Mouse (Mus musculus) intestine, postnatal 0 days (tissue): ENCODE data around the gene Nt5c1a. TPM values are rescaled to one million over a fixed set of nuclear protein-coding genes. Genes with fewer than 3 reads are reported as not detected.
A peak's percentile ranks its signal among the peaks of the same experiment; 100 is the strongest.

Experiments
- ATAC-seq: fragments of 200-750 bp; cut with Nextera tagmentation; 2 replicates; pipeline ENCODE4 v1.8.0; 2017; ENCODE audit warnings: mild to moderate bottlenecking, moderate TSS enrichment, moderate library complexity
- H3K27ac ChIP-seq: fragments of 300-500 bp; sonication (generic); 2 replicates; pipeline ENCODE4 v1.5.1; 2014; ENCODE audit warnings: mild to moderate bottlenecking, low read depth, low read length, moderate library complexity
- H3K27me3 ChIP-seq: fragments of 300-500 bp; sonication (generic); replicated peaks from 2 replicates; pipeline ENCODE4 v1.6.1; 2014; ENCODE audit warnings: low read length, mixed read lengths; ENCODE audit not compliant: control insufficient read depth, insufficient read depth
- H3K36me3 ChIP-seq: fragments of 300-500 bp; sonication (generic); 2 replicates; pipeline ENCODE4 v1.6.1; 2014; ENCODE audit warnings: mild to moderate bottlenecking, moderate library complexity; ENCODE audit not compliant: control insufficient read depth, insufficient read depth
- H3K4me1 ChIP-seq: fragments of 300-500 bp; sonication (generic); replicated peaks from 2 replicates; pipeline ENCODE4 v1.6.1; 2014; ENCODE audit warnings: antibody characterized with exemption, low read length, mixed read lengths; ENCODE audit not compliant: control insufficient read depth, insufficient read depth
- H3K4me2 ChIP-seq: fragments of 300-500 bp; sonication (generic); replicated peaks from 2 replicates; pipeline ENCODE4 v1.6.1; 2014; ENCODE audit warnings: low read depth, mild to moderate bottlenecking, moderate library complexity
- H3K4me3 ChIP-seq: fragments of 300-500 bp; sonication (generic); 2 replicates; pipeline ENCODE4 v1.5.1; 2014; ENCODE audit warnings: low read depth, low read length
- H3K9ac ChIP-seq: fragments of 300-500 bp; sonication (generic); 2 replicates; pipeline ENCODE4 v1.6.1; 2014; ENCODE audit warnings: mild to moderate bottlenecking, low read depth, low read length
- H3K9me3 ChIP-seq: fragments of 300-500 bp; sonication (generic); 2 replicates; pipeline ENCODE4 v1.6.1; 2016; ENCODE audit warnings: mixed run types; ENCODE audit not compliant: control insufficient read depth
- CTCF ChIP-seq: sonication (generic); IDR thresholded peaks from 2 replicates; pipeline ENCODE4 v1.5.1; 2016; ENCODE audit warnings: low read depth, mild to moderate bottlenecking, control low read depth, antibody characterized with exemption, moderate library complexity
- WGBS: fragments of 180-500 bp; shearing (Covaris S2); extraction: QIAGEN DNeasy Blood & Tissue Kit; methylation state at CpG from one replicate; pipeline ENCODE4 v1.1.7; 2014; 5-methylcytosine and 5-hydroxymethylcytosine counted together
- polyA plus RNA-seq: library from polyadenylated mRNA; unstranded; fragments of >200 nt; fragmentation: Nextera tagmentation; extraction: Ambion mirVana; gene quantifications from 2 replicates; pipeline ENCODE4 v1.2.1, GENCODE M21; 2015

The Nt5c1a gene
- polyA plus RNA-seq, 1 experiment from 2014 or later, result not detected

- H3K4me2 ChIP-seq, result no peak overlapping the region
- peaks cover 37% of the 10 kb centered on the region; the same call in 1 of the 2 replicates for H3K27me3 ChIP-seq
- 57% methylated on average over 6 of the region's 6 CpGs for WGBS
- no peak overlapping the region for H3K27ac ChIP-seq
- H3K4me1 ChIP-seq, result no peaks in the 10 kb centered on the region
- ATAC-seq, result no peak
- no peak for TF ChIP-seq CTCF
- no peaks in the 10 kb centered on the region for H3K36me3 ChIP-seq
- H3K9me3 ChIP-seq, result no peaks in the 10 kb centered on the region
- no peak overlapping the region for H3K9ac ChIP-seq
- no peak overlapping the region for H3K4me3 ChIP-seq
Observed at GRCm38 (mm10) chr4:123237386-123238266, 36.3 kb downstream of the Nt5c1a start.

- Histone ChIP-seq H3K36me3 (no peaks in the 10 kb centered on the region), H3K4me2 (peak overlapping the region; percentile 59), H3K4me3 (peak overlapping the region; percentile 29), H3K27me3 (peaks cover 30% of the 10 kb centered on the region; the same call in 1 of the 2 replicates), H3K27ac (no peak overlapping the region; the same call in 1 of the 2 replicates), H3K9ac (peak overlapping the region; percentile 22; the same call in 1 of the 2 replicates), H3K9me3 (no peaks in the 10 kb centered on the region), H3K4me1 (no peaks in the 10 kb centered on the region)
- peak; percentile 21; the same call in 1 of the 2 replicates for TF ChIP-seq CTCF
- ATAC-seq, result no peak; the same call in 1 of the 2 replicates
- WGBS, result 10% methylated on average over 55 of the region's 58 CpGs
Observed at GRCm38 (mm10) chr4:123239361-123240203, 38.3 kb downstream of the Nt5c1a start.

DNA sequence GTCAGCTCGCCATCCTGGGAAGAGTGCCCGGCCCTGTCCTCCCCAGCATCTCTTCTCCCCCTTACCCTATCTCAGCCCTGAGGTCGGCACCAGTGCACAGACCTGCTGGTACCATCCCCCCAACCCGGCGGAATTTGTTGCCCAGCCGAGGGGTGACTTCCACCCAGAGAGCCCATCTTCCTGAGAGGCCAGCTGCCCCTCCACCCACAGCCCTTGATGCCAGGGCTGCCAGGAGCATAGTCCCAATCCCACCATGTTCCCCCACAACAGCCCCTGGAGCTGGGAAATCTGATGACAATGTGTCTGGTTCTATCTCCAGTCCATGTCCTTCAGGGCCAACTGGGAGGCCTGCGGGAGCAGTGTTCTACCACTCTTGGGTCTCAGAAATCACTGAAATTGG is 44.9 kb downstream of the Nt5c1a start:
- no peak overlapping the region for H3K4me2 ChIP-seq
- H3K27me3 ChIP-seq, result no peaks in the 10 kb centered on the region
- H3K9ac ChIP-seq, result no peak overlapping the region
- 78% methylated on average over 7 of the region's 7 CpGs for WGBS
- ATAC-seq, result no peak
- no peaks in the 10 kb centered on the region for H3K36me3 ChIP-seq
- no peaks in the 10 kb centered on the region for H3K4me1 ChIP-seq
- no peak for TF ChIP-seq CTCF
- H3K27ac ChIP-seq, result no peak overlapping the region
- H3K9me3 ChIP-seq, result no peaks in the 10 kb centered on the region
- H3K4me3 ChIP-seq, result no peak overlapping the region

DNA sequence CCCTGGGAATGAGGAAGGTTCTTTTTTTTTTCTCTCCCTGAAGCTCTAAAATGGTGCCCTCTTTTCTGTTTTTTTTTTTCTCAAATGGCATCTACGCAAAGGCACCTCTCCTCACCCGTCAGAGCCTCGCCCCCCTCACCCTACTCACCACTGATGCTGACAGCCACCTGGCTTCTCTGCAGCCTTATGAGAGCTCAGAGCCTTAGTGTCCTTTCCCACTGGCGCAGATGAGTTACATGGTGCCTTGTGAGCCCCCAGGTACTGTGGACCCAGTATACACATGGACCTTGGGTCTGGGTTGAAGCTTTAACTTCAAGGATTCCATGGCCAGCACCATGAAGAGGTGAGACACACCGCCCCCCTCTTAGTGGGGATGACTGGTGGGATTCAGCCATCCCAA is 45.3 kb downstream of the Nt5c1a start:
- Histone ChIP-seq H3K27me3 (no peaks in the 10 kb centered on the region), H3K4me2 (no peak overlapping the region), H3K36me3 (no peaks in the 10 kb centered on the region), H3K9ac (no peak overlapping the region), H3K4me3 (no peak overlapping the region), H3K27ac (no peak overlapping the region), H3K9me3 (no peaks in the 10 kb centered on the region), H3K4me1 (no peaks in the 10 kb centered on the region)
- no peak for ATAC-seq
- 87% methylated on average over 5 of the region's 5 CpGs for WGBS
- TF ChIP-seq CTCF, result no peak

DNA sequence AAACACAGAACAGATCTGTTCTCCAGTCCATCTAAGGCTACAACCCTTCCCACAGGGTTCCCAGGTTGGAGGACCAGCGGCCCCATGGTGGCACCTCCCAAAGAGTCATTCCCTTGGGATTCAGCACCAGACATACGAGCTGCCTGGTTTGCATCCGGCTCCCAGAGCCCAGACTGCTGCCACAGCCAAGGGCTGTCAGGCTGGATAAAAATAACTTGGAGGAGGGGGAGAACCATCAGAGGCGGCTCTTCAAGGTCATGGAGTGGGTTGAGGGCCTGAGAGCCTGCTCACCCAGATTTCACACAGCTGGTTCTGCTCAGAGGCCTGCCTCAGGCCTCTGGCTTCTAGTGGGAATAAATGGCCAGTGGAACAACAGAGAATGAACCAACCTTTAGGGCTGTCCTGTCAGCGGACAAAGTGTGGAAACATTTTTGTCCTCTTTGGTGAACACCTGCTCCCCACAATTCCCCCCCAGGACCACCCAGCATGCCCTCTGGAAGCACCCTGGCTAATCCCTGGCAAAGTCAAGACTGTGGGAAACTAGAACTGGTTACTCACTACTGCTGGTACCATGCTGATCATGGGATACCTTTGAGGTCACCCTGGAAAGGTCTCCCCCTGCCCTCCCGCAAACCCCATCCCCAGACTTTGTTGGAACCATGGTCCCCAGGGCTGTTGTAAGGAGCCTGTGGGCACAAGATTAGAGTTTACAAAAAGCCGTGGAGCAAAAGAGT is 46.0 kb downstream of the Nt5c1a start:
- Histone ChIP-seq H3K36me3 (no peaks in the 10 kb centered on the region), H3K4me3 (no peak overlapping the region), H3K27me3 (no peaks in the 10 kb centered on the region), H3K4me1 (no peaks in the 10 kb centered on the region), H3K9ac (no peak overlapping the region), H3K4me2 (no peak overlapping the region), H3K27ac (no peak overlapping the region), H3K9me3 (no peaks in the 10 kb centered on the region)
- no peak for TF ChIP-seq CTCF
- 58% methylated on average over 7 of the region's 7 CpGs for WGBS
- ATAC-seq, result no peak
